Mouse (Mus musculus): Measurements from ENCODE around the gene R3hdm2.

DNA sequence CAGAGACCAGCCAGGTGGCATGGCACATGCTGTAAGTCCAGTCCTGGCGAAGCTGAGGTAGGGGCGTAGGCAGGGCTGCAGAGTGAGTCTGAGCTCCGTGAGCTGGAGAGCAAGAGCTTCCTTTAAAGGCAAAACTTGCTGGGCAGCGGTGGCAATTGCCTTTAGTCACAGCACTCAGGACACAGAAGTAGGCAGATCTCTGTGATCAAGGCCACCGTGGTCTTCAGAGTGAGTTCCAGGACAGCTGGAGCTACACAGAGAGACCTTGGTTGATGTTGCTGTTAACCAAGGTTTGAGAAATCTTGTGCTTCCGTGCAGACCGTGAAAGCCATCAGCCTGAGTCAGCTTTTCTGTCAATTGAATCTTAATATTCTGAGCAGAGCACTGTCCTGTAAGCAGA lies 97.2 kb downstream of the R3hdm2 start:
- TF ChIP-seq EP300 (IDR thresholded peaks at IDR 0.05) = no peak
- no peak for TF ChIP-seq CTCF (IDR thresholded peaks at IDR 0.05)
